Mouse (Mus musculus): ENCODE measurements around the gene Polr3e. TPM values are rescaled to one million over a fixed set of nuclear protein-coding genes. Genes with fewer than 3 reads are reported as not detected.
"Not testable (repeated sequence)": the region's sequence is repeated elsewhere in the genome, so short reads cannot be mapped to it uniquely, and the experiment has no call there.

The Polr3e gene
- total and polyA plus RNA-seq, 2 experiments from 2014 or later: 17.1 to 25.2 TPM

GRCm38 (mm10) chr7:120902931-120903330 lies 14.6 kb upstream of the Polr3e start:
- Histone ChIP-seq H3K9me3 (ENCODE audit: low read length) (no peaks in the 10 kb centered on the region), H3K4me2 (ENCODE audit: low read depth, low read length) (no peak overlapping the region), H3K4me3 (ENCODE audit: low read length) (no peak overlapping the region), H3K27me3 (ENCODE audit: insufficient read depth, low read length) (no peaks in the 10 kb centered on the region), H3K36me3 (ENCODE audit: insufficient read depth, low read length) (peaks cover 19% of the 10 kb centered on the region), H3K4me1 (ENCODE audit: insufficient read depth, low read length) (no peaks in the 10 kb centered on the region), H3K9ac (replicated peaks; ENCODE audit: low read length) (no peak overlapping the region), H3K27ac (no peak overlapping the region)
- peak; percentile 52 for DNase-seq (ENCODE audit: low spot score)
- ATAC-seq: 0 out of 2 replicates have a peak, but pooled peaks have one; percentile 39
- WGBS: 23% methylated on average over 3 of the region's 3 CpGs
- TF ChIP-seq CTCF (IDR thresholded peaks at IDR 0.05; ENCODE audit: low read depth): no peak

GRCm38 (mm10) chr7:120910172-120910571 lies 7.4 kb upstream of the Polr3e start:
- 77% methylated on average over 3 of the region's 3 CpGs for WGBS
- DNase-seq (ENCODE audit: low spot score); ATAC-seq; H3K4me1 ChIP-seq (ENCODE audit: insufficient read depth, low read length); H3K9ac ChIP-seq (replicated peaks; ENCODE audit: low read length); H3K27ac ChIP-seq; H3K4me2 ChIP-seq (ENCODE audit: low read depth, low read length); H3K27me3 ChIP-seq (ENCODE audit: insufficient read depth, low read length); H3K4me3 ChIP-seq (ENCODE audit: low read length); H3K36me3 ChIP-seq (ENCODE audit: insufficient read depth, low read length); H3K9me3 ChIP-seq (ENCODE audit: low read length): not testable (repeated sequence)
- peak; percentile 34 for TF ChIP-seq CTCF (IDR thresholded peaks at IDR 0.05; ENCODE audit: low read depth)

GRCm38 (mm10) chr7:120911268-120911667 lies 6.3 kb upstream of the Polr3e start:
- ATAC-seq; H3K36me3 ChIP-seq (ENCODE audit: insufficient read depth, low read length); H3K27ac ChIP-seq; H3K4me2 ChIP-seq (ENCODE audit: low read depth, low read length); DNase-seq (ENCODE audit: low spot score); H3K9me3 ChIP-seq (ENCODE audit: low read length); H3K9ac ChIP-seq (replicated peaks; ENCODE audit: low read length); H3K4me3 ChIP-seq (ENCODE audit: low read length); H3K4me1 ChIP-seq (ENCODE audit: insufficient read depth, low read length); H3K27me3 ChIP-seq (ENCODE audit: insufficient read depth, low read length): not testable (repeated sequence)
- WGBS: 95% methylated on average over 6 of the region's 6 CpGs

- H3K4me3 ChIP-seq (ENCODE audit: low read length): no peak overlapping the region
- no peak for ATAC-seq
- H3K27ac ChIP-seq: no peak overlapping the region
- TF ChIP-seq CTCF (IDR thresholded peaks at IDR 0.05; ENCODE audit: low read depth): 0 out of 2 replicates have a peak, but pooled peaks have one; percentile 7
- WGBS: 44% methylated on average over 1 of the region's 1 CpGs
- no peaks in the 10 kb centered on the region for H3K4me1 ChIP-seq (ENCODE audit: insufficient read depth, low read length)
- no peak overlapping the region for H3K4me2 ChIP-seq (ENCODE audit: low read depth, low read length)
- no peaks in the 10 kb centered on the region for H3K27me3 ChIP-seq (ENCODE audit: insufficient read depth, low read length)
- no peaks in the 10 kb centered on the region for H3K9me3 ChIP-seq (ENCODE audit: low read length)
- peak; percentile 25 for DNase-seq (ENCODE audit: low spot score)
- H3K9ac ChIP-seq (replicated peaks; ENCODE audit: low read length): no peak overlapping the region
- no peaks in the 10 kb centered on the region for H3K36me3 ChIP-seq (ENCODE audit: insufficient read depth, low read length)
Measured at GRCm38 (mm10) chr7:120913332-120913731, 4.2 kb upstream of the Polr3e start.

GRCm38 (mm10) chr7:120916262-120916875 lies 1.2 kb upstream of the Polr3e start:
- Histone ChIP-seq H3K9me3 (ENCODE audit: low read length) (no peaks in the 10 kb centered on the region), H3K27me3 (ENCODE audit: insufficient read depth, low read length) (no peaks in the 10 kb centered on the region), H3K27ac (no peak overlapping the region), H3K36me3 (ENCODE audit: insufficient read depth, low read length) (no peaks in the 10 kb centered on the region), H3K4me1 (ENCODE audit: insufficient read depth, low read length) (no peaks in the 10 kb centered on the region), H3K4me3 (ENCODE audit: low read length) (no peak overlapping the region), H3K4me2 (ENCODE audit: low read depth, low read length) (peak overlapping the region; percentile 41; the same call in 1 of the 2 replicates), H3K9ac (replicated peaks; ENCODE audit: low read length) (no peak overlapping the region)
- DNase-seq (ENCODE audit: low spot score): no peak
- TF ChIP-seq CTCF (IDR thresholded peaks at IDR 0.05; ENCODE audit: low read depth): no peak
- no peak for ATAC-seq
- 25% methylated on average over 11 of the region's 11 CpGs for WGBS

- Histone ChIP-seq H3K4me2 (ENCODE audit: low read depth, low read length) (peak overlapping the region; percentile 41), H3K27ac (no peak overlapping the region), H3K4me1 (ENCODE audit: insufficient read depth, low read length) (no peaks in the 10 kb centered on the region), H3K9ac (replicated peaks; ENCODE audit: low read length) (no peak overlapping the region), H3K9me3 (ENCODE audit: low read length) (no peaks in the 10 kb centered on the region), H3K36me3 (ENCODE audit: insufficient read depth, low read length) (no peaks in the 10 kb centered on the region), H3K27me3 (ENCODE audit: insufficient read depth, low read length) (no peaks in the 10 kb centered on the region), H3K4me3 (ENCODE audit: low read length) (peak overlapping the region; percentile 94)
- 6% methylated on average over 12 of the region's 12 CpGs for WGBS
- ATAC-seq (no peak), DNase-seq (ENCODE audit: low spot score) (no peak)
- no peak for TF ChIP-seq CTCF (IDR thresholded peaks at IDR 0.05; ENCODE audit: low read depth)
Measured at GRCm38 (mm10) chr7:120917279-120917591, 309 bp upstream of the Polr3e start.

GRCm38 (mm10) chr7:120918526-120918962 lies 1.0 kb downstream of the Polr3e start:
- no peaks in the 10 kb centered on the region for H3K9me3 ChIP-seq (ENCODE audit: low read length)
- H3K27ac ChIP-seq: peak overlapping the region; percentile 84
- DNase-seq (ENCODE audit: low spot score): peak; percentile 81
- H3K27me3 ChIP-seq (ENCODE audit: insufficient read depth, low read length): no peaks in the 10 kb centered on the region
- peak overlapping the region; percentile 94 for H3K4me3 ChIP-seq (ENCODE audit: low read length)
- no peak for TF ChIP-seq CTCF (IDR thresholded peaks at IDR 0.05; ENCODE audit: low read depth)
- peak overlapping the region; percentile 83 for H3K9ac ChIP-seq (replicated peaks; ENCODE audit: low read length)
- 7% methylated on average over 10 of the region's 10 CpGs for WGBS
- H3K4me2 ChIP-seq (ENCODE audit: low read depth, low read length): peak overlapping the region; percentile 83
- no peaks in the 10 kb centered on the region for H3K36me3 ChIP-seq (ENCODE audit: insufficient read depth, low read length)
- H3K4me1 ChIP-seq (ENCODE audit: insufficient read depth, low read length): no peaks in the 10 kb centered on the region
- ATAC-seq: peak; percentile 39; the same call in 1 of the 2 replicates
